Mouse (Mus musculus) kidney, postnatal 25 days (tissue): ENCODE results near the gene Kdm6b.

Experiments
- DNase-seq, 2 experiments: peaks; one replicate each; pipeline ENCODE4 v3.0.0; 2021; ENCODE audit warnings: mixed read lengths in 2 of 2

Kdm6b gene

DNA sequence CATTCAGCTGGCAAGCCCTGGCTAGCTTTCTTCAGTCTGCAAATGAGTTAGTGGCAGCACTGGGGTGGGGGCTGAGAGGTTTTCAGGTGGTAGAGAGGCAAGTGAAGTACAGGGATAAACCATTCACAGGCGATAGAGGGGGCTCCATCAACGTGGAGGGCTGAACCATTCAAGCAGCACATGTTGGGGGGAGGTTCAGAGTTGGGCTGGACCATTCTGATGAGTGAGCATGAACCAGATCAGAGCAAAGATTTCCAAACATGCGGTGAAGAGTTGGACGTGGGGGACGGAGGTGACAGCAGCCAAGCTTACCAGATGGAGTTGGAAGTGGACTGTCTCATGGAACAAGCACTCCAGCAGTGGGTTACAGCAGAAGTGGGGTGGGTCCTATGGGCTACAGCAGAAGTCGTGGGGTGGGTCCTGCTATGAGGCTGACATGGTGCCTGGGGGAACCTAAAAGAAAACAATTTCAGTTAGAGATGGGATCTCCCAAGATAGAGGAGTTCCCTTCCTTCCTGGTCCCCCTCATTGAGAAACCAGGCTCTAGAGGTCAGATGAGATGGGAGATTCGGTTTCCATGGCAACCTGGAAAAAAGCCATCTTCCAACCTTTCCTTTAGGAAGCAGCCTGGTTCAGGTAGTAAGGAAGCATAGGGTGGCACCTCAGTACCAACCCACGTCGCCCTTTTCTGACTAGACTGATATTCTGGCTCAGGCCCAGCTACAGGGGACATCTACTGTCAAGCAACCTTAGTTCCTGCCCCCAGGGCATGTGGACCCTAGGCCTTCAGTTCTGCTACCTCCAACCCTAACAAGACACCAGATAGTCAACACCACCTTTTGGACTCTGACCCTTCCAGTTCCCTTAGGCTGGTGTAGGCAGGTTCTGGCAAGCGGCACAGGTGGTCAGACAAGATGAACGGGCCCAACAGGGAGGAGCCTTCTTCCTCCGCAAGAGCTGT is at the start of gene Kdm6b:
Gene Kdm6b (minus strand): TSS at position 455 of the 961 bp plus-strand sequence.
- DNase-seq = peak; percentile 70 to 90

DNA sequence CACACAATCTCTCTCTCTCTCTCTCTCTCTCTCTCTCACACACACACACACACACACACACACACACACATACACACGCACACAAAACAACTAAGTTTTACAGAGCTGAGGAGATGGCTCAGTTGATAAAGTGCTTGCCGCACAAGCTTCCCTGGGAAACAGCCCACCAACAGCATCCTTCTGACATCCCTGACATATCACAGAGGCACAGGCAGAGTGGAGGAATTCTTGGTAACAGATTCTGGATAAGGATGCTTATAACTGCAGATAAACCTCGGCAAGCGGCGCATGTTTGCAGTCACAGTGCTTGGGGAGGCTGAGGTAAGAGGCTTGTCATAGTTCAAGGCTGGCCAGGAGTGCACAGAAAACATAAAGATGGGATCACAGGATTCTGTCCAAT is 48.1 kb upstream of the Kdm6b start:
- no peak for DNase-seq

DNA sequence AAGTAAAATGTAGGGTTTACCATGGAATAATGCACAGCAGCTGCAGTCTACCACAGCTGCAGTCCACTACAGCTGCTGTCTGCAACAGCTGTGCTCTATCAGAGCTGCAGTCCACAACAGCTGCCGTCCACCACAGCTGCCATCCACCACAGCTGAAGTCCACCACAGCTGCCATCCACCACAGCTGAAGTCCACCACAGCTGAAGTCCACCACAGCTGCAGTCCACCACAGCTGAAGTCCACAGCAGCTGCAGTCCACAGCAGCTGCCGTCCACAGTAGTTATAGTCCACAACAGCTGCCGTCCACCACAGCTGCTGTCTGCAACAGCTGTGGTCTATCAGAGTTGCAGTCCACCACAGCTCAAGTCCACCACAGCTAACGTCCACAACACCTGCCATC is 46.4 kb upstream of the Kdm6b start:
- no peak for DNase-seq

DNA sequence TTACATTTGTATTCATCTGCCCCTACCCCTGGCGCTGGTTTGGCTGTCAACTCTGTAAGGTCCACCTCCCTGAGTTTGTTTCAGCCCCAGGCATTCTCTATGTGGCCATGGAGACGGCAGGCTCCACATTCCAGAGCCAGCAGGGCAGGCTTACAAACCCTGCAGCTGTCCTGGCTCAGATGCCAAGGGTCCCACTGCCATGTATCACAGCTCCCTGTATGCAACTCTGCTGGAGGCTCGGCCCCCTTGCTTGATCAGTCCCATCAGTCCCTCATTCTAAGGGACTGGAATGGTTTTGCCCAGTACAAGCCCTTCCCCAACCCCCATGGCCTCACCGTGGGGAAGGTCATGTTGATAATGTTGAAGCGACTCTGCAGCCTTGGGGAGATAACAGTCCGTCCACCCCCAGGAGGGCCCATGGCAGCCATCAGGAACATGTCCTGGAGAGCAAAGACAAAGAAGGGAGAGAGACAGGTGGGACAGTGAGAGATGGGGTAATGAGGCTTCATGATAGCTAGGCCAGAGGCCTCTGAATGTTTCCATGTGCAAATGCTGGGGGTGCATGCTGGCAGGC is 43.6 kb upstream of the Kdm6b start:
- peak; percentile 49 to 78 for DNase-seq

DNA sequence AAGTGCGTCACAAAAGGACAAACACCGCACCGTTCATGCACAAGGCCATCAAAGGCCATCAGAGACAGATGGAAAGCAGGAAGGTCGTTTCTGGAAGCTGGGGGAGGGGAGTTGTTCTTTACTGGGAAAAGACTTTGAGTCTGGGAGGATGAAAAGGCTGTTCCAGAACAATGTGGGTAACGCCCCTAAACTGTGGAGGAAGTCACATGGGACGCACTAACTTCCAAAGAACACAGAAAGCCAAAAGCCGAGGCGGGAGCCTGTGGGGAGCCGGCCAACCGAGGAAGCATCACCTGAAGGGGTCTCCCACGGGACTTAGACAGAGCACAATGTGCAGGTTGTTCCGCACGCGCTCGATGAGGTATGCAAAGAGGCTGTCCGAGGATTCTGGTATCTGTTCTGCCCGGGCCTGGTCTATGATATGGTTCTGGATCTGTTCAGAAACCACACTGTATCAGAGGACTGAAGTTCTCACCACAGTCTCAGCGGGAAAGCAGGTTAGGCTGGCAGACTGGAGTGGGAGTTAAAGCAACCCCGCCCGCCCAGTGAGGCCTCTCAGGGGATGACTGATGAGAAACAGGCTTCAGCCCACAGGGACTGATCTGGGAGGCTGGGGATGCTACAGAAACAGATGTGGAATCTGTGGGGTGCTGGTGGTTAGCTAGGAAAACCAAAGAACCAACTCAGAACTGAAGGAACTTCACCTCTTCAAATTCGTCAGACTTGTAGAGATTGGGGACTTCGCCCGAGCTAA is 38.8 kb upstream of the Kdm6b start:
- peak; percentile 18 to 54 for DNase-seq

DNA sequence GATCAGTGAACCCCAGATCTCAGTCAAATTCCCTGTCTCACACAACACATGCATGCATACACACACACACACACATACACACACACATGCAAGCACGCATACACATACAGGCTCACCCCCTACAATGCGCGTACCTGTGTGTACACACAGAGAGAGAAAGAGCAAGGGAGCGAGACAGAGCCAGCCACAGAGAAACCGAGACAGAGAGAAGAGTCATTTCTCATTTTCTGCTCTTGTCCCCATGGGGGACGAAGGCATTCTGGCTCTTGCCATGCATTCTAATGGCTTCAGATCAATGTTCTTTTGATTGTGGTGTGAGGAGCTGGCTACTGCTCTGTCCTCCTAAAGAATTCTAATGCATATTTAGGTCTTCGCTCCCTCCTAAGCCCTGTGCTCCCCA is 33.8 kb upstream of the Kdm6b start:
- no peak for DNase-seq

DNA sequence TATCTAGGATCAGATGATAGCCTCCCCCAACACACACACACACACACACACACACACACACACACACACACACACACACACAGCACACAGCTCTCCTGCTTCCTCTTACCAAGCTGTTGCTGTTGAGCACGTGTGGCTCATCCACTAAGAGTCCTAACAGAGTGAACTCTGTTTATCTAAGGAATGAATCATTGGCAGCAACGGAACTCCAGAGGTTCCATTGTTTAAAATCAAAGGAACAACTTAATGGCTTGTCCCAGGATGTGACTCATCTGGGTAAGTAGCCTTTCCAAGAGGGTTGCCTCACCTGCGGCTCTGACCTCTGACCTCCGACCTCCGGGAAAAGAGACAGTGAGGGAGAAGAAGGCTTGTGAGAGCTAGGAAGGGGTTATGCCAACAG is 29.9 kb upstream of the Kdm6b start:
- DNase-seq = no peak

DNA sequence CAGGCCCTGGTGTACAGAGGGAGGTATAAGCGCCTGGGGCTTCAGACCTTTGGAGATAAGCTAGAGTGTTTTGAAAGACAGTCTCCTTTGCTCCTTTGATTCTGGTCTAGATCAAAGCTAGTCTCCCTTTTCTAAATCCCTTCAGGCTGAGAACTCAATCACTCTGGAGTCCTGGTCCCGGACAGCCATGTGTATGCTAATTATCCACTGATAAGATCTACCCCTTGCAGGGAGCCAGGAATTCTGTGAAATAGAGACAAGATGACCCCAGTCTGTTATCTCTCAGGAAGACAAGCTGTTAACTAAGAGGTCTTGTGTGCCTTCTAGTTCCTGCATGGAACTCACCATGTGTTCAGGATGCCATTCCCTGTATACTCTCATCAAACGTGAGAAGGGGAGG is 23.8 kb upstream of the Kdm6b start:
- no peak for DNase-seq

DNA sequence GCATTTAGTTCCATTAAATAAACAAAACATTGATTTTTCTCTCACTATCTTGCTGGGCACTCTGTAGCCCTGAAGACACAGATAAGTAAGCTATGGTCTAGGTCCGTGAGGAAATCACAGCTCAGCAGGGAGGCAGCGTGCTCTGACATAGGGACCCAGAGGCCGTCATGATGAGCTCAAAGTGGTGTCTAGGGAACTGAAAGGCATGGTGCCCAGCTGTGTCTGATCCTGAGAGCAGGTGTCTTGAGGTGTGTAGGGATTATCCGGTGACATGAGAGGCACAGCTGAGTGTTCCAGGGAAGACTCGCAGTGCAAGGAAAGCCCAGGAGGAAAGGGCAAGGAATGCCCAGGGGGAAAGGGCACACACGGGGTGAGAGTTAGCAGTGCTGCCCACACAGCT is 19.7 kb upstream of the Kdm6b start:
- no peak for DNase-seq

DNA sequence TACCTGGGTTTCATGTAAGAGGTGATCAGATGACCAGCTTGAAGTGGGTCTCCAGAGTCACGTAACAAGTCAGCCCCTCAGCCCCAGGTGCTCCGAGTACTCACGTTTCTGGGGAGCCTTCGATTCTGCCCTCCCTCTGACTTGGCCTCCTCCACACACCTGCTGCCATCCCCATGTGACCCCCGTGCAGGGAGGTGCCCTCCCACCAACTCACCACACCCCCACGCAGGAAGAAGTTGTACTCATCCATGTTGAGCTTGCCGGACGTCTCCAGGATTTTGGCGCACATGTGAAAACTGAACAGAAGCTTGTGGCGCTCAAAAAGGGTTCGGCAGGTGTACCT is 19.1 kb upstream of the Kdm6b start:
- DNase-seq = peak in 1 of 2 experiments; percentile 47

DNA sequence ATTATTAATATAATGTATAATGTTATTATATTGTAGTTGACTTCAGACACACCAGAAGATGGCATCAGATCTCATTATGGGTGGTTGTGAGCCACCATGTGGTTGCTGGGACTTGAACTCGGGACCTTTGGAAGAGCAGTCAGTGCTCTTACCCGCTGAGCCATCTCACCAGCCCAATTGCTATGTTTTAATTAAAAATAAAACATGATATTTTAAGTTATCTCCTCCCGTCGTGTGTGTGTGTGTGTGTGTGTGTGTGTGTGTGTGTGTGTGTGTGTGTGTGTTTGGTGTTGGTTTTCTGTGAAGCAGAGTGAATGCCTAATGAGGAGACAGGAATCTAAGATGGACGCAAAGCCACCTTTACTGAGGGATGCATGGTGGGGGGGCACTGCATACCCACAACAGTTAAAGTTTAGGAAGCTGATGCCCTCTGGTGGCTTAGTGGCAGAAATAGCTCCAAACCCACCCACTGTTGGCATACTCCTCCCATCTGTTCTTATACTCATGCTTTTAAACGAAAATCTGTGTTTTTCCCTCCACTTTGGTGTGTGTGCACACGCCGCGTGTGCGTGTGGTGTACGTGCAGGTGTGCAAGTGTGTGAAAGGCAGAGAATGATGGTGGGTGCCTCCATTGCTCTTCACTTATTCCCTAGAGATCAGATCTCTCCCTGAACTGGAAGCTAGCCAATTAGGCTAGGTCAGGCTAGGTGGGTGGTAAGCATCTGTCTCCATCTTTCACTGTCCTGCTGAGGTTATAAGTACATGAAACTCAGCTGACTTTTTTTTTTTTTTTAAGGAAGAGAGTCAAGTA is 18.6 kb upstream of the Kdm6b start:
- peak; percentile 89 for DNase-seq

DNA sequence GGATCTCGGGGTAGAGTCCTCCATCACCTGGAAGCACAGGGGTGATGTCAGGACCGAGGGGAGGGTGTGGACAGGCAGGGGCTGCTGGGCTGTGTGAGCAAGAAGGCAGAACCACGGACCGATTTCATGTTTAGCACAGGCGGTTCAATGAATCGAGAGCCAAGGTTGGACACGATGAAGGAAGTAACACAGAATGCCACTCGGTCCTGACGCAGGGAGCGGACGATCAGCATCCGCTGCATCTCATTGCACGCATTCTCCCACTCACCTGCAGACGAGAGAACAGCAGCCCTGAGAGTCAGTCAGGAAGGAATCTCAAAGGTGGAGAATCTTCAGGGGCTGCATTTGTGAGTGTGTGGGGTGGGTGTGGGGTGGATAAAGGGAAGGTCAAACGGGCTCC is 17.2 kb upstream of the Kdm6b start:
- no peak for DNase-seq

DNA sequence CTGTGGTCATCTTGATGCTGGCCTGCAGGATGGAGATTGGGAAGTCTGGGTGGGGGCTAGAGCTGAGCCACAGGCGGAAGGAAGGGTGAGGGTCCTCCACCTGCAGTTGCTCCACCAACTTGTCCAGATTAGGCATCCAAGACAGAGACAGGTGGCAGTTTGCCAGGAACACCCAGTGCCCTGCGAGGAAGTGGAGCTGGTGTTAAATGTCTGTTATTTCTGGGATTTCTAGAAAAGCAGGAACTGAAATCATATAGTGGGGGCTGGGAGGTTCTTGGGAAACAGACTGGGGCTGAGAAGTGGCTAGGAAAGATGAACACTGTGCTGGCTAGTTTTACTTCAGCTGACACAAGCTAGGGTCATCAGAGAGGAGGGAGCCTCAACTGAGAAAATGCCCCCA is 15.8 kb upstream of the Kdm6b start:
- DNase-seq = peak; percentile 48 to 67

DNA sequence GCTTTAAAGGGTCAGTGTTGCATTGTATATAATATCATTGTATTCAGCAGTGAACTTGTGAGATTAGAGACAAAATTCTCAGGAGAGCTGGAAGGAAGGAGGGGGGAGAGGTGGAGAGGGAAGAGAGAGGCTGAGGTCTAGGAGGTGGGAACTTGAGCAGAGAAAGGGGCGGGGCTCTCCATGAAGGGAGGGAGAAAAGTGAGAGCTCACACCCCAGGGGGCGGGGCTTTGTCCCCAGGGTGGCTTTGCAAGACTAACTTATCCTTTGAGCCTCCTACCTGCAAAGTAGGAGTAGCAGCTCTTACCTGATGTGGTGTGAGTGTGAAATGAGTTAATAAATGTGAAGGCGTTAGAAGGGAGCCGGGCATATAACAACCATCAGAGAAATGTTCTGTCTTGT is 15.3 kb upstream of the Kdm6b start:
- peak; percentile 88 to 93 for DNase-seq

DNA sequence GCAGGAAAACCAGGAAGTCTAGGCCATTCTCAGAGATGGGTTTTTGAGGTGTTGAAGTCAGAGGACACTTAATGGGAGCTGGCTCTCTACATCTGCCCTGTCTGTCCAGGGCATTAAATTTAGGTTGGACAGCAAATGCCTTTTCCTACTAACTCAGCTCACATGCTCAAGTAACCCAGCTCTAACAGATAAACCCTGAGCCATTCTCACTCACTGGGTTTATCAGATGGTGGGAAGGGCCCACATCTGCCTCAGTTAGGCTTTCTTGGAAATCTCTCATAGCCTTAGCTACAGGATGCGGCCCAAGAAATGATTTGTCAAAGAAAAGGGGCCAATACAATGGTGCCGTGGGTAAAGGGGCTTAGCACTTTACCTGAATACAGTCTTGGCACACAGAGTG is 12.8 kb upstream of the Kdm6b start:
- no peak for DNase-seq

DNA sequence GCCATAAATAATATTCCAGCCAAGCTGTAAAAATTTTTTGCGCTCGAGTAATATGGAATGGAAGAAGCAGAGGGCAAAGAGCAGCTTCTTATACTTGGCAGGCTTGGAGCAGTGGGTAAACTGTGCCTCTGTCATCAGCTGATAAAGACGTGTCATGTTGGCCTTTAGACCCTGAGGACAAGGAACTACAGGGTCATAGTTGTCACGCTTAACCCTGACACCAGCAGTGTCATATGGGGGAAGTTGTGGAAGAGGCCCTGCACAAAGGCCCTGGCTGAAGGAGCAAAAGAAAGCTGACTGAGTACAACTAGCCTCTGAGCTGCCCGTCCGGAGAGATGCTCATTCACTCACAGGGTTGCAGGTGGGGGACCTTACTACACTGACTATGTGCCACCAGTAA is 10.4 kb upstream of the Kdm6b start:
- DNase-seq = no peak

DNA sequence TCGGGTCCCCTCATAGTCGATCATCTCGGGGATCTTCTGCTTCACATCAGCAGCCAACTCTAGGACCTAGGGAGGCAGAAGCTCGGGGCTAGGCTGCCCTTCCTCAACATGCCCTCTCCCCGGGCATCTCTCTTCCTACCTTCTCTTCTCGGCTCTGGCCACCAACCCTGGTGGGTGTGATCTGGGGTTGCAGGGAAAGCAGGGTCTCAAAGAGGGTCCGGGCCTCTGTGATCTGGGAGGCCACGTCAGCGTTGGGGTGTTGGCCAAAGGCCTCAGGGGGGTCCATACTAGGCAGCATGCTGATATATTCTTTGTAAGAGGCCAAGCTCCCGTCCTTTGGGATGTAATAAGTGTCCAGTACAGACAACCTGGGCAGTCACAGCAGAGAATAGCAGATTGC is 9.4 kb upstream of the Kdm6b start:
- DNase-seq = peak in 1 of 2 experiments; percentile 35

DNA sequence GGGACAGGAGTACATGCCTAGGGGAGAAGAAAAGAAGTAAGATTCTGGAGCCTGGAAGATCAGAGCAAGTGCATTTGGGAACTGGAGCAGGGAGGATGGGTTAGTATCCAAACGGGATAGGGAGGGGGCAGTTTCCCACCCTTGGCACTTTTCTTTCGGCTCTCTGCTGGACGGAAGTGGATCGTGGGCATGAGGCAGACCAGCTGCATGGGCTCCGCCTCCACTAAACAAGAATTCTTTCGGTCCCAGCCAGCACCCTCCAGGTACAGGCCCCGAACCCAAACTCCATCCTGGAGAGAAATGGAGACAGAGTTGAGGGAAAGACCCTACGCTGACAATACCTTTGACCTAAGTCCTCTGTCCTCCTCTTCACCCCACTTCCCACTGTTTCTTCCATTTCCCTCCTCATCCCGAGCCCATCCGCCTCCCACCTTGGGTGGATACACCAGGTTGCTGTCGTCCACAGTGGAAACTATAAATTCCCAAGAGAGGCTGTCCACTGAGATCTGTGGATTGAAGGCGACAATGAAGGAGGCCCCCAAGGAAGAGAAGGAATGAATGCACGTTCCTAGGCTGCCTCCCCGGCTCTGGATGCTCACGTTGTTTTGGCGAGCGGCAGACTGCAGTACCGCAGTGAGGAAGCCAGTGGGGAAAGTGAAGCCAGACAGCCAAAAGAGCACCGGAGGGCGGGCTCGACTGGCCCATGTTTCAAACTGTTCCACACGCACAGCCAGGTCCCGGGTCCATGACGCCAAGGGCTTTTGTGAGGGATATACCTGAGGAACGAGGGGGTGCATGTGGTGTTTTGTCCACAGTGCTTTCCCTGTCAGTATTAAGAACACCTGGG is 7.9 kb upstream of the Kdm6b start:
- peak in 1 of 2 experiments; percentile 30 for DNase-seq

DNA sequence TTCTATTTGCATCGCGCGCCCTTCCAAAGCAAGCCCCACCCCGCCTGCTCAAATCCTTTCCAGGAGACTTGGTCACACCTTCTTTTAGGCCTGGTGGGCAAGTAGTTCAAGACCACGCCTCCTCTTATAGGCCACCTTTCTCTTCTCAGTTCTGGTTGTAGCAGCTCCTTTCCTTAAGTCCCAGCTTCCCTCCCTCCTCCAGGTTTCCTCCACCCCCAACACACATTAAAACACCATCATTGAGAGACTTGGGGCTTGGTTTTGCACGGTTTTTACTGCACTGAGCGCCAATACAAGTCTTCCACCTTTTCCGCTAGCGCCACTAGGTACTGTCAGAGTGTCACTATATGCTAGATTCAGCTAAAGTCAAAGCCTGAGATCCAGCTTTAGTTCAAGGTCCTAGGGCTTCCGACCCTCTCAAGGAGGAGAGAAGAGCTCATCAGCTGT is 7.1 kb upstream of the Kdm6b start:
- no peak for DNase-seq

DNA sequence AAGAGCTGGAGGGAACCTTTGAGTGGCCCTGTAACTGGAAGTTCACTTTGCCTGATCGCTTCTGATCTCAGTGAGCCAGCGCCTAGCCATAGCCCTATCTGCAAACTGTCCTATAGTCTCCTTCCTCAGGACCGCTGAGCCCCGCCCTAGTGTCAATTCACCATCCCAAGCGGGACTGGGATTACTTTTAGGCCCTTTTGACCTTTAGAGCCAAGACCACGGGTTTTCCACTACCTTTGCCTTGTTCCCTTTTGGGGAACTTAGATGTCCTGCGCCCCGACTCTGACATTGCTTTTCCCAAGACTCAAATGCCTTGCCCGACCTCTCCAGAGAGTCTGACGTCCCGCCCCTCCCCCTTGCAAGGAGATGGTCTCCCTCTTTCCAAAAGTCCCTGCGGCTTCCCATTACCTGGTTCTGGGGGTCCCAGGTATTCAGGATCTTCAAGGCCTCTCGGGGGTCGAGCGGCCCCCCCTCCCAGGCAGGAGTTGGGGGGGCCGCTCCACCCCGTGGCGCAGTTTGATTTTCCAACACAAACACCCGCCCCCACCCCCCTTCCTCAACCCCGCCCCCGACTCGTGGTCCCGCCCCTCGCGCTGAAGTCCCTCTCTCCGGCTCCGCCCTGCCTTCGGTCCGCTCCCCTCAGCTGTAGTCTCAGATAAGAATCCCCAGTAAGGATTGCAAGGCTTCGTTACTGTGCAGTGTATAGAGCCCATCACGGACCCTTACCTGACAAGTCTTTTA is 6.5 kb upstream of the Kdm6b start:
- peak; percentile 77 to 83 for DNase-seq

DNA sequence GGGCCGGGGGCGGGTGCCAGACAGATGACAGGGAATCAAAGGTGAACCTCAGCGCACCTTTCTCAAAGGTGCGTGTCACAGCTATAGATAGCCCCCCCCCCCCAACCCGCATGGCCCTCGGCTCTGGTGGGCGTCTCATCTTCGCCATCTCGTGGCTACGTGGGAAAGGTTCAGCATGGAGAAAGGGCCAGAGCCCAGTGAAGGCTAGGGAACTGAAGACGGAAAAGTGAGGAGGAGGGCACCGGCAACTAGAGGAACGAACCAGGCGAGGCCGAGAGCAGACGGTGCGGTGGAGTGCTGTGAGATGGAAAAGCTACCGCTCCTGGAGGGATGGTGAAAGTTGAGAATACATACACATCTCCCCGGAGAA is 6.0 kb upstream of the Kdm6b start:
- DNase-seq = peak in 1 of 2 experiments; percentile 74
